Mouse (Mus musculus): ENCODE measurements around the gene H2-DMb2. TPM values are rescaled to one million over a fixed set of nuclear protein-coding genes. Genes with fewer than 3 reads are reported as not detected.
"Not testable (repeated sequence)": the region's sequence is repeated elsewhere in the genome, so short reads cannot be mapped to it uniquely, and the experiment has no call there.

The H2-DMb2 gene
- polyA plus RNA-seq, 1 experiment from 2014 or later: 0.32 TPM

DNA sequence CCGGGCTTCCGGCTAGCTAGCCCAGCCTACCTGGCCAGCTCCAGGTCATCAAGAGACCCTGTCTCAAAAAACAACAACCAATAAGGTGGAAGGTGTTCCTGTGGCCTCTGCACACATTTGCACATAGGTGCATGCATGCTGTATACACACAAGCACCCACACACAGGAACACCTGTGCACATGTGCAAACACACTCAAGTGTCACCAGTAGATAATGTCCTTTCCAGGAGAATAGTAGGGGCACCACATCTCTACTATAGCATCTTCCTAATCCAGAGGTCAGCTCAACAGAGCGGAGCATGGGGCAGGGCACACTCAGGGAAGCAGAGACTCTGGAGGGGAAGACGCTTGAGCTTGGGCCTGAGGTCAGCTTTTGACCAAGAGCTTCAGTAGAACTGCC lies 1.1 kb downstream of the H2-DMb2 start:
- H3K9ac ChIP-seq (ENCODE audit: low read depth, low read length); H3K36me3 ChIP-seq (ENCODE audit: control insufficient read depth, insufficient read depth, low read length); H3K4me2 ChIP-seq; ATAC-seq (replicated peaks; ENCODE audit: low FRiP score); H3K27ac ChIP-seq (ENCODE audit: low read depth, low read length); DNase-seq (ENCODE audit: low spot score); H3K4me1 ChIP-seq (replicated peaks; ENCODE audit: control insufficient read depth, insufficient read depth, low read length); H3K9me3 ChIP-seq (ENCODE audit: control insufficient read depth, low read length); H3K4me3 ChIP-seq (ENCODE audit: low read depth, low read length): not testable (repeated sequence)
- WGBS: 83% methylated on average over 4 of the region's 4 CpGs
- H3K27me3 ChIP-seq (replicated peaks; ENCODE audit: control insufficient read depth, insufficient read depth, low read length): peaks cover 24% of the 10 kb centered on the region

GRCm38 (mm10) chr17:34144960-34145371 lies 1.9 kb downstream of the H2-DMb2 start:
- DNase-seq (ENCODE audit: low spot score): no peak
- no peaks in the 10 kb centered on the region for H3K9me3 ChIP-seq (ENCODE audit: control insufficient read depth, low read length)
- WGBS: 72% methylated on average over 3 of the region's 3 CpGs

DNA sequence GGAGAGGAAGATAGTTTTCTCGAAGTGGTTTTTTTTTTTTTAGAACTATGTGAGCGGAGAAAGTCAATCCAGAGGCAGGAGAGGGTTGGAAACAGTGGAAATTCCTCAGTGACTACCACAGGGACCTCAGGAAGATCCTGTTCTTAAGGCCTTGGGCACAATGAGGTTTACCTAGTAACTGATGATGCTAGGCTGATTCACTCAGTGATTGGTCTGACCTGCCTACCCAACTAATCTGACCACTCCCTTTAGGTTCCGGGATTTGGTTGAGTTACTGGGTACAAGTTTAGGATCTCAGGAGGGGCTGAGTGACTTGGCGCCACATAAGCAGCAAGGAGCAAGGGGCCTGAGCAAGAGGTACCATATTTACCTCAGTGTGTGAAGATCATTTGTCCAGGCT lies 9.8 kb downstream of the H2-DMb2 start, which contains the start of gene H2-DMb1:
H2-DMb1 (plus strand) TSS at position 150 of the 400 bp plus-strand sequence.
- Histone ChIP-seq H3K4me1 (replicated peaks; ENCODE audit: control insufficient read depth, insufficient read depth, low read length) (no peaks in the 10 kb centered on the region), H3K4me2 (no peak within 1 kb of the TSS), H3K36me3 (ENCODE audit: control insufficient read depth, insufficient read depth, low read length) (no peaks in the 10 kb centered on the region), H3K27me3 (replicated peaks; ENCODE audit: control insufficient read depth, insufficient read depth, low read length) (0 out of 2 replicates have a peak, but pooled peaks cover under 1% of the 10 kb centered on the region), H3K9ac (ENCODE audit: low read depth, low read length) (no peak within 1 kb of the TSS), H3K4me3 (ENCODE audit: low read depth, low read length) (no peak within 1 kb of the TSS), H3K27ac (ENCODE audit: low read depth, low read length) (no peak within 1 kb of the TSS), H3K9me3 (ENCODE audit: control insufficient read depth, low read length) (no peaks in the 10 kb centered on the region)
- no peak for DNase-seq (ENCODE audit: low spot score)
- ATAC-seq (replicated peaks; ENCODE audit: low FRiP score): no peak
- 64% methylated on average over 4 of the region's 4 CpGs for WGBS

More at GRCm38 (mm10) chr17:34144960-34145371, 1.9 kb downstream of the H2-DMb2 start:
- Histone ChIP-seq H3K36me3 (ENCODE audit: control insufficient read depth, insufficient read depth, low read length) (no peaks in the 10 kb centered on the region), H3K27ac (ENCODE audit: low read depth, low read length) (no peak overlapping the region), H3K9ac (ENCODE audit: low read depth, low read length) (no peak overlapping the region), H3K4me2 (no peak overlapping the region), H3K27me3 (replicated peaks; ENCODE audit: control insufficient read depth, insufficient read depth, low read length) (peaks cover 18% of the 10 kb centered on the region), H3K4me3 (ENCODE audit: low read depth, low read length) (no peak overlapping the region), H3K4me1 (replicated peaks; ENCODE audit: control insufficient read depth, insufficient read depth, low read length) (peaks cover 5% of the 10 kb centered on the region)
- ATAC-seq (replicated peaks; ENCODE audit: low FRiP score): no peak

GRCm38 (mm10) chr17:34155534-34155933 lies 12.4 kb downstream of the H2-DMb2 start:
- ATAC-seq (replicated peaks; ENCODE audit: low FRiP score): no peak
- H3K9ac ChIP-seq (ENCODE audit: low read depth, low read length): no peak overlapping the region
- 64% methylated on average over 5 of the region's 5 CpGs for WGBS

GRCm38 (mm10) chr17:34164202-34164895 lies 21.2 kb downstream of the H2-DMb2 start:
- H3K4me1 ChIP-seq (replicated peaks; ENCODE audit: control insufficient read depth, insufficient read depth, low read length): no peaks in the 10 kb centered on the region
- H3K4me3 ChIP-seq (ENCODE audit: low read depth, low read length): no peak overlapping the region
- H3K27ac ChIP-seq (ENCODE audit: low read depth, low read length): no peak overlapping the region; the same call in 1 of the 2 replicates
- no peaks in the 10 kb centered on the region for H3K9me3 ChIP-seq (ENCODE audit: control insufficient read depth, low read length)
- no peak for ATAC-seq (replicated peaks; ENCODE audit: low FRiP score)
- H3K27me3 ChIP-seq (replicated peaks; ENCODE audit: control insufficient read depth, insufficient read depth, low read length): no peaks in the 10 kb centered on the region
- WGBS: 46% methylated on average over 9 of the region's 9 CpGs
- DNase-seq (ENCODE audit: low spot score): no peak
- no peak overlapping the region for H3K9ac ChIP-seq (ENCODE audit: low read depth, low read length)
- H3K4me2 ChIP-seq: no peak overlapping the region
- H3K36me3 ChIP-seq (ENCODE audit: control insufficient read depth, insufficient read depth, low read length): no peaks in the 10 kb centered on the region

More at GRCm38 (mm10) chr17:34155534-34155933, 12.4 kb downstream of the H2-DMb2 start:
- Histone ChIP-seq H3K9me3 (ENCODE audit: control insufficient read depth, low read length) (no peaks in the 10 kb centered on the region), H3K36me3 (ENCODE audit: control insufficient read depth, insufficient read depth, low read length) (no peaks in the 10 kb centered on the region), H3K4me2 (no peak overlapping the region), H3K27me3 (replicated peaks; ENCODE audit: control insufficient read depth, insufficient read depth, low read length) (no peaks in the 10 kb centered on the region), H3K4me1 (replicated peaks; ENCODE audit: control insufficient read depth, insufficient read depth, low read length) (no peaks in the 10 kb centered on the region), H3K4me3 (ENCODE audit: low read depth, low read length) (no peak overlapping the region), H3K27ac (ENCODE audit: low read depth, low read length) (no peak overlapping the region)
- DNase-seq (ENCODE audit: low spot score): no peak

DNA sequence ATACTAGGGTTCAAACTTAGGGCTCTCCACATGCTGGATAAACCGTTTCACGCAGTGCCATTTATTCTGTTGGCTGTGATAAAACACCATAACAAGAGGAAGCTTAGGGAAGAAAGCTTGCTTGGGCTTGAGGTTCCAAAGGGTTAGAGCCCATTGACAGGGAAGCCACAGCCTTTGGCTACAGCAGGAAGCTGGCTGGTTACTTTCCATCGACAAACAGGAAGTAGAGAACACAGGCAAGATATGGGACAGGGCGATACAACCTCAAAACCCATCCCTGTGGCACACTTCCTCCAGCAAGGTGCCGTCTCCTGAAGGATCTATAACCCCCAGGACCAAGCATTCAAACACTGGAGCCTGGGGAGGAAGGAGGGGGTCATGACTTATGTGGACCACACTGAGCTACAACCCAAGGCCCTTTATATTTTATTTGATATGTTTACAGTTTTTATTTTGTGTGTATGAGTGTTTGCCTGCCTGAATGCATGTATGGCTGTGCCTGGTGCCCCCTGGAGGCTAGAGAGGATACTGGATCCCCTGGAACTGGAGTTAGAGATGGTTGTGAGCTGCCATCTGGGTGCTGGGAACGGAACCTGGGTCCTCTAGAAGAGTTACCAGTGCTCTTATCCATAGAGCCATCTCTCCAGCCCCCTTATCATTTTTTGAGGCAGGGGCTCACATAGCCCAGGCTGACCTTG lies 22.1 kb downstream of the H2-DMb2 start:
- no peak overlapping the region for H3K4me2 ChIP-seq
- no peaks in the 10 kb centered on the region for H3K36me3 ChIP-seq (ENCODE audit: control insufficient read depth, insufficient read depth, low read length)
- H3K4me3 ChIP-seq (ENCODE audit: low read depth, low read length): no peak overlapping the region
- ATAC-seq (replicated peaks; ENCODE audit: low FRiP score): no peak
- no peak for DNase-seq (ENCODE audit: low spot score)
- WGBS: 49% methylated on average over 6 of the region's 6 CpGs
- H3K27ac ChIP-seq (ENCODE audit: low read depth, low read length): no peak overlapping the region
- H3K9ac ChIP-seq (ENCODE audit: low read depth, low read length): no peak overlapping the region
- H3K4me1 ChIP-seq (replicated peaks; ENCODE audit: control insufficient read depth, insufficient read depth, low read length): no peaks in the 10 kb centered on the region
- H3K9me3 ChIP-seq (ENCODE audit: control insufficient read depth, low read length): no peaks in the 10 kb centered on the region
- no peaks in the 10 kb centered on the region for H3K27me3 ChIP-seq (replicated peaks; ENCODE audit: control insufficient read depth, insufficient read depth, low read length)

GRCm38 (mm10) chr17:34169279-34169678 lies 26.2 kb downstream of the H2-DMb2 start:
- DNase-seq (ENCODE audit: low spot score) (no peak), ATAC-seq (replicated peaks; ENCODE audit: low FRiP score) (no peak)
- Histone ChIP-seq H3K27me3 (replicated peaks; ENCODE audit: control insufficient read depth, insufficient read depth, low read length) (no peaks in the 10 kb centered on the region; the same call in 1 of the 2 replicates), H3K9me3 (ENCODE audit: control insufficient read depth, low read length) (peaks cover 4% of the 10 kb centered on the region; the same call in 1 of the 2 replicates), H3K4me2 (no peak overlapping the region), H3K4me3 (ENCODE audit: low read depth, low read length) (no peak overlapping the region), H3K9ac (ENCODE audit: low read depth, low read length) (no peak overlapping the region), H3K27ac (ENCODE audit: low read depth, low read length) (no peak overlapping the region), H3K4me1 (replicated peaks; ENCODE audit: control insufficient read depth, insufficient read depth, low read length) (no peaks in the 10 kb centered on the region), H3K36me3 (ENCODE audit: control insufficient read depth, insufficient read depth, low read length) (no peaks in the 10 kb centered on the region)
- whole genome bisulfite sequencing: 3% methylated on average over 2 of the region's 2 CpGs

DNA sequence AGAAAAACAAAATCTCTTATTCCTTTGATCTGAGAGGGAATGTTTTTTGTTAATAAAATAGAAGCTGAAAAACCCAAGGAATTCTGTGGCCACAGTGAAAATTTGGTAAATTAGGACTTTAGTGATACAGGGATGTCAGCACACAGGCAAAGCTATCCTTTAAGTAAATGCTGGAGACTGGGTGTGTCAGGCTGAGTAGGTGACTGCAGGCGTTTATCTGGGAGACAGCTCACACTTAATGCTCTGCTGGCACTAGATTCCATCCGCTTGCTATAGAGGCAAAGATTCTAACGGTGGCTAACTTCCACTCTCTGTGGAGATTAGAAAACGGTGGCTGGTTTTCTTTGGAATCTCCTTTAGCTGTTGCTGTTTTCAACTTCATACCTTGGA lies 27.4 kb downstream of the H2-DMb2 start:
- H3K9ac ChIP-seq (ENCODE audit: low read depth, low read length): no peak overlapping the region
- no peak for ATAC-seq (replicated peaks; ENCODE audit: low FRiP score)
- no peak overlapping the region for H3K27ac ChIP-seq (ENCODE audit: low read depth, low read length)
- no peak overlapping the region for H3K4me3 ChIP-seq (ENCODE audit: low read depth, low read length)
- DNase-seq (ENCODE audit: low spot score): no peak
- H3K4me1 ChIP-seq (replicated peaks; ENCODE audit: control insufficient read depth, insufficient read depth, low read length): no peaks in the 10 kb centered on the region
- 19% methylated on average over 4 of the region's 4 CpGs for WGBS
- no peaks in the 10 kb centered on the region for H3K36me3 ChIP-seq (ENCODE audit: control insufficient read depth, insufficient read depth, low read length)
- peaks cover 4% of the 10 kb centered on the region; the same call in 1 of the 2 replicates for H3K9me3 ChIP-seq (ENCODE audit: control insufficient read depth, low read length)
- no peaks in the 10 kb centered on the region; the same call in 1 of the 2 replicates for H3K27me3 ChIP-seq (replicated peaks; ENCODE audit: control insufficient read depth, insufficient read depth, low read length)
- H3K4me2 ChIP-seq: no peak overlapping the region
